Mouse (Mus musculus) heart, embryonic 12.5 days (tissue): ENCODE data around the gene Gm11938. TPM values are rescaled to one million over a fixed set of nuclear protein-coding genes. Genes with fewer than 3 reads are reported as not detected.
"Not testable (repeated sequence)": the region's sequence is repeated elsewhere in the genome, so short reads cannot be mapped to it uniquely, and the experiment has no call there.

Experiments used
- ATAC-seq: fragments of 200-750 bp; cut with Nextera tagmentation; 2 replicates; pipeline ENCODE4 v1.8.0; 2017; ENCODE audit warnings: moderate TSS enrichment, moderate library complexity; ENCODE audit not compliant: insufficient number of reproducible peaks, low FRiP score
- H3K27ac ChIP-seq: fragments of 300-500 bp; sonication (generic); 2 replicates; pipeline ENCODE4 v1.5.1; 2016; ENCODE audit warnings: mild to moderate bottlenecking, moderate library complexity; ENCODE audit not compliant: poor library complexity, severe bottlenecking
- H3K27me3 ChIP-seq: fragments of 300-500 bp; sonication (generic); replicated peaks from 2 replicates; pipeline ENCODE4 v1.6.1; 2016; ENCODE audit warnings: mild to moderate bottlenecking, moderate library complexity
- H3K36me3 ChIP-seq: fragments of 300-500 bp; sonication (generic); 2 replicates; pipeline ENCODE4 v1.6.1; 2016; ENCODE audit warnings: mild to moderate bottlenecking, moderate library complexity
- H3K4me1 ChIP-seq: fragments of 300-500 bp; sonication (generic); replicated peaks from 2 replicates; pipeline ENCODE4 v1.6.1; 2016; ENCODE audit warnings: mild to moderate bottlenecking
- H3K4me2 ChIP-seq: fragments of 300-500 bp; sonication (generic); 2 replicates; pipeline ENCODE4 v1.6.1; 2016; ENCODE audit warnings: mild to moderate bottlenecking, moderate library complexity
- H3K4me3 ChIP-seq: fragments of 300-500 bp; sonication (generic); 2 replicates; pipeline ENCODE4 v1.5.1; 2016; ENCODE audit warnings: mild to moderate bottlenecking
- H3K9ac ChIP-seq: fragments of 300-500 bp; sonication (generic); 2 replicates; pipeline ENCODE4 v1.6.1; 2016; ENCODE audit warnings: mild to moderate bottlenecking, moderate library complexity
- H3K9me3 ChIP-seq: fragments of 300-500 bp; sonication (generic); replicated peaks from 2 replicates; pipeline ENCODE4 v1.6.1; 2016; ENCODE audit warnings: mild to moderate bottlenecking, moderate library complexity
- WGBS: fragments of 180-500 bp; shearing (Covaris S2); methylation state at CpG from one replicate; pipeline ENCODE4 v1.1.7; 2016; 5-methylcytosine and 5-hydroxymethylcytosine counted together
- polyA plus RNA-seq: library from polyadenylated mRNA; unstranded; fragments of >200 nt; fragmentation: Nextera tagmentation; extraction: Ambion mirVana; gene quantifications from 2 replicates; pipeline ENCODE4 v1.2.1, GENCODE M21; 2016

The Gm11938 gene
- polyA plus RNA-seq, 1 experiment from 2014 or later, result not detected

DNA sequence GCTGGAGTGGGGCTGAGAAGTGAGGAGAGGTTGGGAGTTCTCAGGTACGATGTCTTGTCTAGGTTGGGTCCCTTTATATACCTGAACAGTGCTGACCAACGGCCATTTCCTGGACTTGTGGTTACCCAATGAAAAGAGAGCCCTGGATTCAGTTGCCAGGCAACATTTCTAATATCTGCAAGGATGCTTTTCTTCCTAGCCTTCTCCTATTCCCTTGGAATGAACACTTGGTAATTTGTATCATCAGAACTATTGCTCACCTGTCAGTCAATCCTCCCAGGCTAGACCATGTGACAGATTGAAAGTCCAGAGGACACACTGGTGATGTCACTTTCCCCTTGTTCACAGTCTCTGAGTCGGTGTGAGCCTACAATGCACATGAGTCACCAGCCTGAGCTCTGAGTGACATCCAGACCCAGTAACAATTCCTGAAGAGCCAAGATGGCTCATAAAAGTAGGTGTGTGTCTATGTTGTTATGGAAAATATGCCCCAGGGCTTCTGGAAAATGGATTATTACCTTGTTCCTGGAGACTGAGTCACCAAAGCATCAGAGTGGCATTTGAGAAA lies 11.8 kb upstream of the Gm11938 start, which contains the start of gene Krtap2-4:
Gene Krtap2-4, minus strand, starts transcription at position 51 of the 568 bp plus-strand sequence.
- no peak for ATAC-seq

GRCm38 (mm10) chr11:99610089-99610488 lies 7.0 kb upstream of the Gm11938 start, which contains the start of gene Gm11937:
Gene Gm11937, minus strand, starts transcription at chr11:99610189.
- H3K9me3 ChIP-seq, H3K36me3 ChIP-seq, H3K9ac ChIP-seq, H3K27ac ChIP-seq, ATAC-seq, H3K27me3 ChIP-seq, H3K4me2 ChIP-seq, H3K4me1 ChIP-seq, H3K4me3 ChIP-seq: not testable (repeated sequence)
- WGBS, result 54% methylated on average over 1 of the region's 2 CpGs

More for the DNA sequence above, 11.8 kb upstream of the Gm11938 start, which contains the start of gene Krtap2-4:
- no peak within 1 kb of the TSS for H3K4me3 ChIP-seq
- no peak within 1 kb of the TSS for H3K9ac ChIP-seq
- no peaks in the 10 kb centered on the region for H3K4me1 ChIP-seq
- H3K27me3 ChIP-seq, result no peaks in the 10 kb centered on the region
- H3K9me3 ChIP-seq, result no peaks in the 10 kb centered on the region
- no peak within 1 kb of the TSS for H3K4me2 ChIP-seq
- 53% methylated on average over 3 of the region's 3 CpGs for WGBS
- no peaks in the 10 kb centered on the region for H3K36me3 ChIP-seq
- no peak within 1 kb of the TSS for H3K27ac ChIP-seq

DNA sequence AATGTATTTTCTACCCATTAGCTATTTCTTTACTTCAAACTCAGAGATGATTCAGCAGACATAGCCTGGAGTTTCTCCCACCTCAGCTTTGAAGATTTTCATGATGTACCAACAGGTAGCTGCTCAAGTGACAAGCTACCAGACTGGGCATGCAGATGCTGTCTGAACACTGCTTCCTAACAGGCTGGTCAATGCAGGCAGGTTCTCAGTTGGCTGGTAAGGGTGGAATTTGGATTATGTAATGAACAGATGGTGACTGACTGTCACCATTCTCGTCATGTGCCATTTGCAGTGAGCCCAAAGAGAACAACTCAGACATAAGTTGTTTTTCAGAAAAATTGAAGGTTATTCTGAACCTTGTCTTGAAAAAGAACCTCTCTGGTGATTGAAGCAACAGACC lies 6.0 kb upstream of the Gm11938 start:
- no peak overlapping the region for H3K4me3 ChIP-seq
- no peak overlapping the region for H3K27ac ChIP-seq
- no peaks in the 10 kb centered on the region for H3K36me3 ChIP-seq
- ATAC-seq, result no peak
- no peaks in the 10 kb centered on the region for H3K4me1 ChIP-seq
- H3K27me3 ChIP-seq, result no peaks in the 10 kb centered on the region; the same call in 1 of the 2 replicates
- WGBS, result 62% methylated on average over 1 of the region's 1 CpGs
- no peaks in the 10 kb centered on the region for H3K9me3 ChIP-seq
- H3K9ac ChIP-seq, result no peak overlapping the region
- no peak overlapping the region for H3K4me2 ChIP-seq

DNA sequence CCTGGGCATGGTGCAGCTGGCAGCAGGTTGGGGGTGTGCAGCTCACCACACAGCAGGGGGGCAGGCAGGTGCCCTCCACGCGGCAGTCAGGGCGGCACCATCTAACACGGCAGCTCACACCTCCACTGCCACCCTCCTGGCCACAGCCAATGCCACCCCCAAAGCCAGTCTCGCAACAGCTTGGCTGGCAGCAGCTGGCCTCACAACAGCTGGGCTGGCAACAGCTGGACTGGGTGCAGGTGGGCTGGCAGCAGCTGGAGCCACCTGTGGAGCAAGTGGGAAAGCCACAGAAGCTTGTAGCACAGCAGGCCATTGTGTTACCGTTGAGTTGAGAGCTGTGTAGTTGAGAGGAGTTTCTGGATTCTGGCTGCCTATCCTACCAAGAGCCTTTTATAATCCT lies 5.4 kb downstream of the Gm11938 start, which contains the start of gene Krtap9-3:
Gene Krtap9-3, minus strand, starts transcription at position 364 of the 400 bp plus-strand sequence.
- not testable (repeated sequence) for H3K9ac ChIP-seq, H3K4me2 ChIP-seq, H3K27ac ChIP-seq, H3K36me3 ChIP-seq, ATAC-seq, H3K9me3 ChIP-seq, H3K27me3 ChIP-seq, H3K4me3 ChIP-seq, H3K4me1 ChIP-seq
- 74% methylated on average over 6 of the region's 6 CpGs for WGBS

DNA sequence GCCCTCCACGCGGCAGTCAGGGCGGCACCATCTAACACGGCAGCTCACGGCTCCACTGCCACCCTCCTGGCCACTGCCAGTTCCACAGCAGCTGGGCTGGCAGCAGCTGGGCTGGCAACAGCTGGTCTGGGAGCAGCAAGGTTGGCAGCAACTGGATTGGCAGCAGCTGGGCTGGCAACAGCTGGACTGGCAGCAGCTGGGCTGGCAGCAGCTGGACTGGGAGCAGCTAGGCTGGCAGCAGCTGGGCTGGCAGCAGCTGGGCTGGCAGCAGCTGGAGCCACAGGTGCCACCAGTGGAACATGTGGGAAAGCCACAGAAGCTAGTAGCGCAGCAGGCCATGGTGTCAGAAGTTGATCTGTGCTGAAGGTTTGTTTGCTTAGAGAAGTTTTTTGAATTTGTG lies 12.1 kb downstream of the Gm11938 start, which contains the start of gene Krtap1-3:
Gene Krtap1-3, minus strand, starts transcription at position 359 of the 400 bp plus-strand sequence.
- no peak within 1 kb of the TSS for H3K27ac ChIP-seq
- ATAC-seq, result no peak
- WGBS, result 76% methylated on average over 6 of the region's 6 CpGs
- H3K4me2 ChIP-seq, result no peak within 1 kb of the TSS
- 0 out of 2 replicates have a peak, but pooled peaks cover 4% of the 10 kb centered on the region for H3K27me3 ChIP-seq
- H3K36me3 ChIP-seq, result no peaks in the 10 kb centered on the region
- no peaks in the 10 kb centered on the region for H3K4me1 ChIP-seq
- H3K9me3 ChIP-seq, result no peaks in the 10 kb centered on the region
- H3K4me3 ChIP-seq, result no peak within 1 kb of the TSS
- no peak within 1 kb of the TSS for H3K9ac ChIP-seq

DNA sequence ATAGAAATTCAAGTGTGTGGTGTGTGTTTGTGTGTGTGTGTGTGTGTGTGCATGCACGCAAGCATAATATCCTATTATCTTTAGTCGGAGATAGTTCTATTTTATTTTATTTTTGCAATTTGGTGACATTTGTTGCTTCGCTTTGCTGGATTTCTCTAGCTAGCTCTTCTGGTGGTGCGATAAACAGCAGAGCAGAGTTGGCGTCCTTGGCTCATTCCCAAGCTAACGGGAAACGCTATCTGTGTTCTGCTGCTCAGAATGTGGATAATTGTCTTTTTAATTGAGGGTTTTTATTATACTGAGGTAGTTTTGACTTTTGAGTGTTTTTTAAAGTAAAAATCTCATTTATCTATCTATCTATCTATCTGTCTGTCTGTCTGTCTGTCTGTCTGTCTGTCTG lies 18.0 kb downstream of the Gm11938 start:
- Histone ChIP-seq H3K4me1 (no peaks in the 10 kb centered on the region), H3K4me2 (no peak overlapping the region), H3K9ac (no peak overlapping the region), H3K27me3 (0 out of 2 replicates have a peak, but pooled peaks cover 3% of the 10 kb centered on the region), H3K9me3 (no peaks in the 10 kb centered on the region), H3K4me3 (no peak overlapping the region), H3K27ac (no peak overlapping the region), H3K36me3 (no peaks in the 10 kb centered on the region)
- ATAC-seq, result no peak
- WGBS, result 81% methylated on average over 7 of the region's 7 CpGs

GRCm38 (mm10) chr11:99583245-99583704 lies 19.8 kb downstream of the Gm11938 start, which contains the start of gene Krtap1-4:
Gene Krtap1-4, minus strand, starts transcription at chr11:99583654.
- 0 out of 2 replicates have a peak, but pooled peaks cover 3% of the 10 kb centered on the region for H3K27me3 ChIP-seq
- no peak within 1 kb of the TSS for H3K4me3 ChIP-seq
- H3K4me1 ChIP-seq, result no peaks in the 10 kb centered on the region
- ATAC-seq, result no peak
- H3K27ac ChIP-seq, result no peak within 1 kb of the TSS
- no peaks in the 10 kb centered on the region for H3K36me3 ChIP-seq
- H3K9ac ChIP-seq, result no peak within 1 kb of the TSS
- 69% methylated on average over 5 of the region's 5 CpGs for WGBS
- no peak within 1 kb of the TSS for H3K4me2 ChIP-seq
- H3K9me3 ChIP-seq, result no peaks in the 10 kb centered on the region

DNA sequence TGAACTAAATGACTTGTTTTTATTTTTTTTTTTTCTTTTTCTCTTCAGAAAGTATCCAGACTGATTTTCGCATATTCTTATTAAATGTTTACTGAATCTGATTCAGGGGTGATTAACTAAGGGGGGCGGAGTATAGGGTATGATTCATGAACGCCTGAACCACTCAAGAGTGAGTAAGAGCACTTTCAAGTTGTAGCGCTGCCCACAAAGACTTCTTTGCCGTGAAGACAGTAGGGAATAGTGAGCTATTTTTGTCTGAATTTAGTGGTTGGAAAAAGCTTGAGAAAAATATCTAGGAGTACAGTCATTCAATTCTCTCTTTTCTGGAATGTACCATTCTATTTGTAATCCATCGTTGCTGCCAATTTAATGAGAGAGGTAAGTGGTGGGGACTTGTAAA lies 21.5 kb downstream of the Gm11938 start:
- H3K4me2 ChIP-seq, result no peak overlapping the region
- H3K4me3 ChIP-seq, result no peak overlapping the region
- no peak overlapping the region for H3K9ac ChIP-seq
- H3K4me1 ChIP-seq, result no peaks in the 10 kb centered on the region
- no peak for ATAC-seq
- no peak overlapping the region for H3K27ac ChIP-seq
- WGBS, result 77% methylated on average over 6 of the region's 6 CpGs
- H3K27me3 ChIP-seq, result 0 out of 2 replicates have a peak, but pooled peaks cover 3% of the 10 kb centered on the region
- no peaks in the 10 kb centered on the region for H3K9me3 ChIP-seq
- no peaks in the 10 kb centered on the region for H3K36me3 ChIP-seq

GRCm38 (mm10) chr11:99581051-99581450 lies 22.1 kb downstream of the Gm11938 start:
- Histone ChIP-seq H3K27ac (no peak overlapping the region), H3K4me2 (no peak overlapping the region), H3K4me1 (no peaks in the 10 kb centered on the region), H3K36me3 (no peaks in the 10 kb centered on the region), H3K27me3 (0 out of 2 replicates have a peak, but pooled peaks cover 3% of the 10 kb centered on the region), H3K4me3 (no peak overlapping the region), H3K9ac (no peak overlapping the region), H3K9me3 (no peaks in the 10 kb centered on the region)
- 86% methylated on average over 5 of the region's 5 CpGs for WGBS
- no peak for ATAC-seq

GRCm38 (mm10) chr11:99580636-99581035 lies 22.5 kb downstream of the Gm11938 start, which contains the start of gene Krtap1-5:
Gene Krtap1-5, minus strand, starts transcription at chr11:99581016.
- H3K36me3 ChIP-seq, result no peaks in the 10 kb centered on the region
- H3K4me1 ChIP-seq, result no peaks in the 10 kb centered on the region
- no peaks in the 10 kb centered on the region for H3K9me3 ChIP-seq
- H3K27me3 ChIP-seq, result 0 out of 2 replicates have a peak, but pooled peaks cover 3% of the 10 kb centered on the region
- no peak within 1 kb of the TSS for H3K4me2 ChIP-seq
- WGBS, result 84% methylated on average over 6 of the region's 6 CpGs
- H3K4me3 ChIP-seq, result no peak within 1 kb of the TSS
- H3K9ac ChIP-seq, result no peak within 1 kb of the TSS
- ATAC-seq, result no peak
- H3K27ac ChIP-seq, result no peak within 1 kb of the TSS

DNA sequence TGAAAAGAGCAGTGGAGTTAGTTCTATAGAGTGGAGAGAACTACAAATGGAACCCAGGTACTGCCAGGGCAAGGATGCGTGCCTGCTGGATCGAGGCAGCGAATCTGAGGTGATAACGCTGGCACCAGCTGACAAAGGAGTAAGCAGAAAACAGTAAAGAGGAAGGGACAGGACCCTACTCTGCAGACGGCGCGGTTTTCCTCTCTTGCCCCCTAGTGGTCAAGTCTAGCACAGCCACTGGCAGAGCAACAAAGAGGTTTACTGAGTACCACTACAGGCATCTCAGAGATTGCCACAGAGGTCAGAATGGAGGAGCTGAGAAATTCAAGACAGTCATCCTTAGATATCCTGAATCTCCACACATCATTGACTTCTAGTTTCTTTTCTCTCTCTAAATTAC lies 29.0 kb downstream of the Gm11938 start:
- peak overlapping the region; percentile 52 for H3K4me2 ChIP-seq
- H3K36me3 ChIP-seq, result no peaks in the 10 kb centered on the region
- no peak overlapping the region for H3K4me3 ChIP-seq
- no peaks in the 10 kb centered on the region for H3K4me1 ChIP-seq
- H3K27me3 ChIP-seq, result no peaks in the 10 kb centered on the region
- 0% methylated on average over 7 of the region's 7 CpGs for WGBS
- H3K9me3 ChIP-seq, result no peaks in the 10 kb centered on the region
- H3K9ac ChIP-seq, result 0 out of 2 replicates have a peak overlapping the region, but pooled peaks have one; percentile 24
- H3K27ac ChIP-seq, result no peak overlapping the region
- 0 out of 2 replicates have a peak, but pooled peaks have one; percentile 36 for ATAC-seq
